Mouse (Mus musculus) cerebellum, postnatal 14 days (tissue): ENCODE data around the gene Gm28919.
"Not testable (repeated sequence)": the region's sequence is repeated elsewhere in the genome, so short reads cannot be mapped to it uniquely, and the experiment has no call there.

Experiments
- DNase-seq, 2 experiments: peaks; one replicate each; pipeline ENCODE4 v3.0.0; 2021; ENCODE audit warnings: mixed read lengths in 2 of 2

Gm28919 gene

GRCm38 (mm10) chrY:6583246-6583645, at the start of gene Gm28919:
TSS of gene Gm28919 (plus strand) at chrY:6583546.
- DNase-seq, result not testable (repeated sequence)
